Mouse (Mus musculus): ENCODE data around the gene Glul.
"Not testable (repeated sequence)": the region's sequence is repeated elsewhere in the genome, so short reads cannot be mapped to it uniquely, and the experiment has no call there.

Glul gene

DNA sequence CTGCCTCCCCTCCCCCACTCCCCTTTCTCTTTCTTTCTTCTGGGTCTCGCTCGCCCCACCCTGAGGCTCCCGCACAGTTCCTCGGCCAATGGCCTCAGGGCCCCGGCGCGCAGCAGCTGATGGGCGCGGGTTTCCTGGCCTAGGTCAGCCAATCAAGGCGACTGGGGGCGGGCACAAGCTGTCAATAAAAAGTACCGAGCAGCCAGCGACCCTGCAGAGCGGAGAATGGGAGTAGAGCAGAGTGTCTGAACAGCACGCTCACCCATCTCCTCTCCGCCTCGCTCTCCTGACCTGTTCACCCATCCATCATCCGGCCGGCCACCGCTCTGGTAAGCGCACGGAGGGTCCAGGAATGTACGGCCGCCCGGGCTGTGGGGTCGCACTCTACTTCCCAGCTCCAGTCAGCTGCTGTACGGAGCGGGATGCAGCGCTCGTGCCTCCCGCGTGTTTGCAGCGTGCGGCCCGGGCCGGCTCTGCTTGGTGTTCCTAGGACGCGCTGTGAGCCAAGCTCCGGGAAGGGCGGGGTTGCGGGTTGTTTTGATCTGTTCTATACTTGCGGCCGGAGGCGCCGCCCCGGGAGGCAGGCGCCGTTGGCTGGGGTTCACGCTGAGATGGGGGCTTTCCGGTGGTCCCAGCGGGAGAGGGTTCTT is at the start of gene Glul, which contains the start of gene Teddm2:
TSS of gene Glul (plus strand) at position 214 of the 650 bp plus-strand sequence.
TSS of gene Teddm2 (minus strand) at position 498 of the 650 bp plus-strand sequence.
- DNase-seq (ENCODE audit: low read depth, low spot score) = peak; percentile 97

DNA sequence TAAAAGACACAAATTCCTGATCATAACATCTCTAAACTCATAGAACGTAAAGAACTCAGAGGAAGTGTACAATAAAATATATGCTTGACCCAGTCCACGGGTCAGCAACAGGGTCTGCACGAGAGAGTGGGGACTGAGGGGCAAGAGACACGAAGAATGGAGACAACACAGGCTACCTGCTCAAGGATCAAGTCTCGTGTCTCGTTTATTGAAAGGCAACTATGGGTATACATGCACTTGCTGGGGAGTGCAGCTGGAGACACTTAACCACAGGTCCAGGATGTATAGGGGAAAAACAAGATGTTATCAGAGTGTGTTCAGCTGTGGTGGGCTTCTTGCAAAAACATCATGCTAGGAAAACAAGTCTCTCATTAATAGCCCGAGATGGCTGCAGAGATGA is 47.0 kb upstream of the Glul start:
- not testable (repeated sequence) for DNase-seq (ENCODE audit: low read depth, low spot score)

DNA sequence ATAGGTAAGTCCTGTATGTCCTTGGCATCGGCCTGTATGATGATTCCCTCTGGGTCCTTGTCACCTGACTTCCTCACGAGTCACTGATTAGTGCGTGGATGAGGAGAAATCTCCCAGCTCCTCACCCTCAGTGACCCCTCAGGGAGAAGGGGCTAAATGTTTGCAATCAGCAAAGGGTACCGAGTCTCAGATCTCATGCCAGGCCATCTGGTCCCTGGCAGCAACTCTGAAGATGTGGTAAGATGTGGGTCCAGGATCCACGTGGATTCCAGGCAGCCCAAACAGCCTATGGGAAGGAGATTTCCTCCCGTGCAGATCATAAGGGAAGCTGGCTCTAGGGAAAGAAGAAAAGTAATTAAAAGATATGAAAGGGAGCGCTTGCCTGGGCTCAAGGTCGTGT is 43.8 kb upstream of the Glul start:
- no peak for DNase-seq (ENCODE audit: low read depth, low spot score)

DNA sequence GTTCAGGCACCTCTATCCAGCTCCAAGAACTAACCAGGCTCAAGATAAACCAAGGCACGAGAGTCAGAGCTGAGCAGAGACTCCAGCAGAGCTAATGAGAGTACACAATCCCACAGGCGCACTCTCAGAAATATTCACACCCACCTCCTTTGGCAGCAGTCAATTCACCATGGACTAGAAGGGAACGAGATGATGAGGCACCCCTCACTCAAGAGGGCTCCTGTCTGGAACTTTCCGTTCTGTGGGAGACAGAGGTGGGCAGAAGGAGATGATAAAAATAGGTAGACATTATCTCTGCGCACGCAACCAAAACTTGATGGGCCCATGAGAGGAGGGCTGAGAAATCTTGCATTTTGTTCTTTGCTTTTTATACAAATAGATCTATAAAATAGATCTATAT is 25.7 kb upstream of the Glul start, which contains the start of gene Teddm1b:
TSS of gene Teddm1b (plus strand) at position 301 of the 400 bp plus-strand sequence.
- no peak for DNase-seq (ENCODE audit: low read depth, low spot score)

DNA sequence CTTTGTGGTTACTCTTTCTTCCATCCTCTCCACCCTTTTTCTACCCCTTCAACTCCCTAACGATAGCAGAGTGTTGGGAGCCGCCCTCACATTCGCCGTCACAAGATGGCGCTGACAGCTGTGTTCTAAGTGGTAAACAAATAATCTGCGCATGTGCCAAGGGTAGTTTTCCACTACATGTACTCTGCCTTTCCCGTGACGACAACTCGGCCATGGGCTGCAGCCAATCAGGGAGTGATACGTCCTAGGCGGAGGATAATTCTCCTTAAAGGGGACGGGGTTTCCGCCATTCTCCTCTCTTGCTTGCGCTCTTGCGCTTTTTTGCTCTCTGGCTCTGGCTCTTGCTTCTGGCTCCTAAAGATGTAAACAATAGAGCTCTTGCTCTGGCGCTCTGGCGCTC is 19.4 kb upstream of the Glul start:
- DNase-seq (ENCODE audit: low read depth, low spot score) = not testable (repeated sequence)

DNA sequence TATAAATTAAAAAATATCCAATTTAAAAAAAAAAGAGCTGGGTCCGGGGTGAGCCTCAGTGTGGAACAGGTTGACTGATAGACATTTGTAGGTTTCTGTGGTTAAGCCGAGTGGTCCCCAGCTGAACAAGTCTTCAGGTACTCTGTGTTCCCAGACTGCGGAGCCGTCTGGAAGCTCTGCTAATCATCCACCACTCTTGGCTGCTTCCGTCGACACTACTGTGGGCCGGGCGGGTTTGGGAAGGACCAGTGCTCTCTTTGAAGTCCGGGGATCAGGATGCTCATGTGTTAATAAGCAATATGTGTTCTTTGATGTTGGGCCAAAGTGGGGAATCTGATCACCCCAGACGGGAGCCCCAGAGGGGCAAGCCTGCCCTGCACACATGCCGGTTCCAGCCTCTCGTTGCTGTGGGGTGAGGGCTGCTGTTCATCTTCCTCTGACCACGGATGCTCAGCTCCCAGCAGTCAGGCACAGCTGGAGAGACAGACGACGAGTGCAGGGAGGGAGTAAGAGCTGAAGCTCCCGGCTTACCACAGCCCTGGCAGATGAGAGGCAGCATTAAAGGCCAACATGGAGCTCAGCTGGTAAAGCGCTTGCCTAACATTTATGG is 13.6 kb upstream of the Glul start:
- DNase-seq (ENCODE audit: low read depth, low spot score) = no peak

DNA sequence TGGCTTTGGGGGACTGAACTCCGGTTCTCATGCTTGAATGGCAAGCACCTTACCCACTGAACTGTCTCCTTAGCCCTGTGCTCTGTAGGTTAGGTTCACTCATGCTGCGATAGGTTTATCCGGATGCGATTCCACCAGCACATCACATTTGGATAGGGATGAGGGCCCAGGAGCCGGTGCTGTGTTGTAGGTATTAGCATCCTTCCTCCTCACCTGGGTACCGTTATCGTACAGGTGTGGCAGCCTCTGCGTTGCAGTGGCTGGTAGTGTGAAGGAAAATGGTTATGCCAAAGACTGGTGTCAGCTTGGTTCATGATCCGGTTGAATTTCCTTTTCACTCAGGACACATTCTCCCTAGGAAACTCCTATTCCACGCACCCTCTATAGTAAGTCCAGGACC is 9.6 kb upstream of the Glul start:
- no peak for DNase-seq (ENCODE audit: low read depth, low spot score)

DNA sequence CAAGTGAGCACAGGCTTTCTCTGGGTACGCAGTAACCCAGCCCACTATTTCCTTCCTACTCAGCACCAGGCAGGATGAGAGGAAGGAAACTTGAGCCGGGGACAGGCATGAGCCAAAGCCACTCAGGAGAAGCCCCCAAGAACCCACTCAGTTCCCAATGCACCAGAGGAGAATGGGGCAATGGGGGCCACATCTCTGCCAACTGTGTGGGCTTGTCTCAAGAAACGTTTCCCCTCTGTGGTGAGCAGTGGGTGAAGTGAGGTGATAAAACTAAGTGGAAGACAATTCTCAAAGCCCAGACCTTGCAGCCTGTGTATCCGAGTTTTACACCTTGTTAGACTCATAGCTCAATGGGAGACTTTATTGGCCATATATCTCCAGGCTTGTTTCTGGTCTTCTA is 8.3 kb upstream of the Glul start, which contains the start of gene Teddm1a:
TSS of gene Teddm1a (plus strand) at position 301 of the 400 bp plus-strand sequence.
- DNase-seq (ENCODE audit: low read depth, low spot score) = no peak

DNA sequence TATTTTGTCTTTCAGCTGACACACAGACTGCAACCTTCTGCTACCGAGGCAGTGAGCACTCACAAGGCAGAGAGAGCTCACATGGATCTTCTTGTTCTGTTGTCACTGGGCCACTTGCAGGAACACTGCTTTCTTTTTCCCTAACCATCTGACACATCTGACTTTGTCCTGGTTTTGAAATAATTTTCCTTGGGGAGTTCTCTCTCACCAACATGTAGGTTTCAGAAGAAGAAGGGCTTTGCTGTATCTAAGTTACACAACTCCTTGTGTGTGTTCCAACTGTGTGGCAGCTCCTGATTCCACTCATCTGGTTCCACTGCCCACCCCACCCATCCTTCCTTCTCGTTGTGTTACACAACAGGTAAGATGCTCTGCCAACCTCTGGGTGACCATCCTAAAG is 6.0 kb upstream of the Glul start:
- no peak for DNase-seq (ENCODE audit: low read depth, low spot score)

DNA sequence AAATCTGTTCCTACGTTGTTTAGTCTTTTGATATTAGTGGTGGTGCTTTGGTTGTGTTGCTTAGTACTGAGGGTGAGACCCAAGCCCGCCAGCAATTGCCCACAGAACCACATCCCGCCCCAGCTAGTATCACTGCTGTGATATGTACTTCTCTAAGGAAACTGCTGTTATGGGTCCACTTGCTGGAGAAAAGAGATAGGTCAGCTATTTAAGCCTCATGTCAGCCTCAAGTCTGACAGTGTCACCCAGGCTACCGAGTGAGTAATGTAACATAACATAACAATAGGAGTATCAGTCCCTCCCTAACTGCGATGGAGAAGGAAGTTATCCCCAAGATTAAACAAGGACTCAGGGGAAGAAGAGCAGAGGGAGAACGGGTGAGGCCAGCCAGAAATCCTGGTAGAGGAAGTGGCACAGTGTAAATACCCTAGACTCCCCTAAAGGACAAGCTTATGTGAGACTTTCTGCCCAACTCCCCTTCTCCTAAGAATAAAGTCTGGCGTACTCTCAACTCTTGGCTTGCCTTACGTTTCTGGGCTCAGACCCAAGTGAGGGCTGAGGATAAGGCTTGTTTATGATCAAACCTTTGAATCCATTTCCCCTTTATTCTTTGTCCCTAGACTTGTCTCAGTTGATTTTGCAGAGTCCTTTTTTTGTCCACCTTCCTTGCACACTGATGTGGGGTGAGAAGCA is 5.4 kb upstream of the Glul start:
- no peak for DNase-seq (ENCODE audit: low read depth, low spot score)

DNA sequence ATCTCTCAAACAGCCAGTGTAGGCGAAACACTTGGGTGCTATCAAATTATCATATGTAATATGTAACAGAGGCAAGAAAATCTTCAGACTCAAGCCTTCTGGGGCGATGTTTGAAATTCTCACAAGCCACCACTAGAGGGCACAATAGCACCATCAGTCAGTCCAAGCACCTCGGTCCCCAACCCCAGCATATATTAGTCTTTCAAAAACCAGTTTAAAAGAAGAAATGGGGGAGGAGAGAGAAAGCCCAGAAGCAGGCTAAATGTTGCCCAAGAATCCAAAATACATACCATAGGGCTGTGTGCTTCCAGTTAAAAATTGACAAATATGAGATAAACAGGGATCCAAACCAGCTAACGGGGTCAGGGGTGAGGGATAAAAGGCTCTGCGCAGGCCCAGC is 4.8 kb upstream of the Glul start:
- DNase-seq (ENCODE audit: low read depth, low spot score) = peak; percentile 80

DNA sequence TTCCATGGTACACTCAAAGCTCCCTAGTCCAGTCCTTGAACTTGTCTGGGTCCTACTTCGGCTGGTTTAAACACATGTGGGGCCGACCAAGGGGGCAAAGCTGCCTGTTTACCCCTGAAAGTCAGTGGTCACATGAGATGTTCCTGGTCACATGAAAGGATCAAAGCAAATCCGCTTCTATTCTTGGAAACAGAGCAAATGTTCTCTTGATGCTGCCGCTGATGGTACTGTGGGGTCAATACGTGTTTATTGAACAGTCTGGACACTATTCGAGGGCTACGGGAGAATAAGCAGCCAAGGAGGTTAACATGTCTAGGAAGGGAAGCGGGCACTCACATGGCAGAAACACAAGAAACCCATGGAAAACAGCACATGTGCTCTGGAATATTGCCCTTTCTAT is 2.5 kb upstream of the Glul start:
- DNase-seq (ENCODE audit: low read depth, low spot score) = no peak

DNA sequence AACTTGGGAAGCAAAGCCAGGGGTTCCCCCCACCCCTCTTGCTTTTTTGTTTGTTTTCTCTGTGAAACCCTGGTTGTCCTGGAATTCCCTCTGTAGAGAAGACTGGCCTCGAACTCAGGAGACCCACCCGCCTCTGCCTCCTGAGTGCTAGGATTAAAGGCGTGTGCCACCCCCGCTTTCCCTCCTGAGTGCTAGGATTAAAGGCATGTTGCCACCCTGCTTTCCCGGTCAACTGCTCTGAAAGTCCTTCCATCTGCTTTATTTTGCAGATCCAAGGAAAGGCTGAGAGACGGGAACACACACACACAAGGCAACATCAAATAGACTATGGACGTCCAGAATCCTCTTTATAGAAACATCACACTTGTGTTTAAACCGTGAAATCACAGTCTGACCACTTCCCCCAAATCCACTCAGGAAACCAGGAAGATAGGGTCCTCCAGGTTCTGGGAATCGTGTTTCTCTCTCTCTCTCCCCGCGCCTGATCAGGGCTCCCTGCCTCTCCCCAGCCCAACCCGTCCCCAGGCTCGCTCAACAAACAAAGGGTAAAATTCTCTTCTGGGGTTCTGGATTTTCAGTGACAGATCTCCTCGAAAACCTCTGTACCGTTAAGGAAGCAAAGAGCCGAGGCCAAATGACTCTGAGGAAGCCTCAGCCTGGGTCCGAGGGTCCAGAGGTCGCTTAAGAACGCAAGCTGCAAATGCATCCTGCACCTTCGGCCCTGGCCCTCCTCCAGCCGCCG is 584 bp upstream of the Glul start:
- DNase-seq (ENCODE audit: low read depth, low spot score) = no peak

DNA sequence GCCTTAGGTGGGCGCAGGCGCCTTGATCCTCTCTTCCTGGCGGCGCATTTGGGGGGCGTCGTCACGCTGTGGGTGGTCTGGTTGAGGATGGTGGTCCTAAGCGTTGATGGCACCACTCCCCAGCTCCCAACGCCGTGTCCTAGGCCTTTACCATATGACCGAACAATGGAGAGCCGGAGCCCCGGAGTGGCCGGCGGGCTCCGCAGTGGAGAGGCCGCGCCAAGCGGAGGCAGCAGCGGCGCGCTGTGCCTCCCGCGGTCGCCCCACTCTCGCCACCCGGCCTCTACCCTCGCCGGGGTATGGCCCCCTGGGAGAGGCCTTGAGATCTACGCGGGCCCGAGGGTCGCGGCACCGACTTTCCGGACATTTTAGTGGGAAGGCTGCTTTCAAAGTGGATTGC is 637 bp downstream of the Glul start:
- DNase-seq (ENCODE audit: low read depth, low spot score) = no peak

DNA sequence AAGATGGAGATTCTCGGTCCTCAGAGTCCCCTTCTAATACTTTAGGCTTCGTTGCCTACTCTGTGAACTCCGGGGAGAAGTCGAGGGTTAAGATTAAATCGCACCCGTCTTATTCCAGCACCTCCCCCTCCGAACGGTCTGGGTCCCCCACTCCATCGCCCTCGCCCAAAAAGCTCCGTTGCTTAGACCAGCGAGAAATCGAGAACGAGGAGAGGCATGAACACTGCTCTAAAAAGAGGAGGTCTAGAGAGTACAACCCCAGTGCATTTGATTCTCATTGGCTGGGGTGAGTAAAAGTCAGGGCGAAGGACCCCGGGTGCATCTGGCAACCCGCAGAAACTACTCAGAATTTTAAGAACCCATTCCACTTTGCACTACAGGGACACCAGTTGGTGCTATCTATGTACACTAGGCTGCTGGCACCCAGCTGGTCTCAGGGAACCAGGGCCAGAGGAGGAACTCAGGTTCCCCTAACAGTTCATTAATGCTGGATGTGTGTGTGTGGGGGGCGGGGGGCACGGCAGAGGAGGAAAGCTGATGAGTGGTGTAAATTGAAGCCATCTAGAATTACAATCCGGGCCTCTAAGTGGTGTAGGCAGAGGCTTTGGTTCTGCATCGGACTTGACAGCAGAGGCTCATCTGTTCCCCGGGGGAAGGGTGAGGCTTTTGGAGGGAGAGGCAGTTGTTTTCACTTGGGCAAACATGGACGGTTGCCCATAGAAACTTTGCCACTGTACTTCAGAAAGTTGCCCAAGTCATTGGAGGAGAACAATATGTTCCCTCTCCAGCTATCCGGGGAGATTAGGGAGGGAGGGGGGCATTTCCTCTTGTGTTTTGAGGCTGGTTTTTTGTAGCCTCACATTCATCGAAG is 1.4 kb downstream of the Glul start:
- DNase-seq (ENCODE audit: low read depth, low spot score) = peak; percentile 12

DNA sequence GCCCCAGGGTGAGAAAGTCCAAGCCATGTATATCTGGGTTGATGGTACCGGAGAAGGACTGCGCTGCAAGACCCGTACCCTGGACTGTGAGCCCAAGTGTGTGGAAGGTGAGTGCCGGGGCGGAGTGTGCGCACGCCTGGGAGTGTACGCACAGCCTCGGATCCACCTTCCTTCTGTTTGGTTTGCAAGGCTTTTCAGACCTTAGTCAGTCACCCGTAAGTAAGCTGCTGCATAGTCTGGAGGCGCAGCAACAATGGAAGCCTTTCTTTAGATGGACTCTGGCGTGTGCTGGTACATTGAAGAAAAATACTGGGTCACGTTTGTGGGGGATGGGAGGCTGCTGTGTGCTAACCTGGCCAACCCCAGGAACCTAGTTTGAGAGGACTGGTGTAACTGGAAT is 3.3 kb downstream of the Glul start:
- no peak for DNase-seq (ENCODE audit: low read depth, low spot score)

DNA sequence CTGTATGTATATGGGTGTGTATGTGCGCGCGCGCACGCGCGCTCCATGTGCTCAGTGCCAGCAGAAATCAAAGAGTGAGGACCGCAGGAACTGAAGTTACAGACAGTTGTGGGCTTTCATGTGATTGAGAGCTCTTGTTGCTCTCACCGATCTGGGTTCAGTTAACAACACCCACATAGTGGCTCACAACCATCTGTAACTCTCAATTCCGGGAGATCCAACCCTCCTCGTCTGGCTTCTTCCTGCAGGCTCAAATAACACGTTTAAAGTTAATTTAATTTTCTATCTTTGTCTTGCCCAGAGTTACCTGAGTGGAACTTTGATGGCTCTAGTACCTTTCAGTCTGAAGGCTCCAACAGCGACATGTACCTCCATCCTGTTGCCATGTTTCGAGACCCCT is 4.5 kb downstream of the Glul start:
- no peak for DNase-seq (ENCODE audit: low read depth, low spot score)

DNA sequence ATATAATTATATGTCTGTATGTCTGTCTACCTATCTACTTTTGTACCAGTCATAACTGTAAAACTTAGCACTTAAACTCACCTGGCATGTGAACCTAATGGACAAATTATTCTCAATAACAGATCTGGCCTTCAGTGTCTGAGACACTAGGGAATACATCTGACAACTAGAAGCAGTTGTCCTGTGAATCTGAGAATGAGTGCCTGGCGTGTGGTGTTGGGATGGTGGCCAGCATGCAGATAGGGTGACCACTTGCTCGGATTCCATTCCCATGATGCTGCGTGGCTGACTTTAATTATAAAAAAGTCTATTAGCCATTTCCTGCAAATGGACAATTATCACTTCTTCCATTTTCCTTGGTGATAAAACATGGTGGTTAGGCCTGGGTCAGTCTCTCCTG is 6.1 kb downstream of the Glul start:
- DNase-seq (ENCODE audit: low read depth, low spot score) = no peak

DNA sequence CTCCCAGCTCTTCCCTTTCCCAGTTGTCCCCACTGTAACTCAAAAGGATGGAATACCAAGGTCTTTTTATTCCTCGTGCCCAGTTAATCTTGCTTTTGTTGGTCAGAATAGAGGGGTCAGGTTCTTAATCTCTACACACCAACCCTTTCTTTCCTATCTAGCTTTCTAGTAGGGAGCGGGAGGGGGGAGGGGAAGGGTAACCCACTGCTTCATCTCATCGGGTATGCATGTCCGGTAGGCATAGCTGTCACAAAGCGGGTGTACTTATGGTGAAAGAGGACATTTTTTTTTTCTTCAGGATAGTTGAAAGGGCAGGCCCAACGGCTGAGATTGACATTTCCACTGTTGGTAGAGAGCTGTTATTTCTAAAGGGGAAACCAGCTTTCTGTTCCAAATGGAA is 8.5 kb downstream of the Glul start:
- DNase-seq (ENCODE audit: low read depth, low spot score) = no peak

DNA sequence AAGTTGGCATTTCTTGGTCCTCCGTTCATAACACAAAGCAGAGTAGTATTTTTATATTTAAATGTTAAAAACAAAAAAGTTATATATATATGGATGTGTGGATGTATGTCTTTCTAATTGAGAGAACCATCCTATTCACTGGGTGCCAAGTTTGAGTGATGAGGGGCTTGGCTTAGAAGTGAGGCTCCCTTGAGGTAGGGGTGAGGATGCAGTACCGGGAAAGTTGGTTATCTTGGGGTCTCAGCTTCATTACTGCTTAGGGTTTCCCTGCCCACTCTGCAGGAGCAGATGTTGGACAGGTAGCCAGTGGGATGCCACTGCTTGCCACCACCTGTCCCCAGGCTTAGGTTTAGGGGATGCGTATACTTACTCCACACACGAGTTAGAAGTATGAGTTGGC is 9.0 kb downstream of the Glul start:
- no peak for DNase-seq (ENCODE audit: low read depth, low spot score)
